Mouse (Mus musculus) cerebellum, adult 9-10 months (tissue): ENCODE measurements at regions not wholly inside any gene's neighbourhood (a gene's known extent, or its start where the extent isn't known, plus 50 kb on each side); places are given as distances from the start of the nearest gene placed in this dataset.

Experiments
- DNase-seq: peaks from one replicate; pipeline ENCODE4 v3.0.0; 2022

- no peak for DNase-seq
Observed at GRCm38 (mm10) chr1:155041592-155041991, 57.8 kb downstream of the Ier5 start.

DNA sequence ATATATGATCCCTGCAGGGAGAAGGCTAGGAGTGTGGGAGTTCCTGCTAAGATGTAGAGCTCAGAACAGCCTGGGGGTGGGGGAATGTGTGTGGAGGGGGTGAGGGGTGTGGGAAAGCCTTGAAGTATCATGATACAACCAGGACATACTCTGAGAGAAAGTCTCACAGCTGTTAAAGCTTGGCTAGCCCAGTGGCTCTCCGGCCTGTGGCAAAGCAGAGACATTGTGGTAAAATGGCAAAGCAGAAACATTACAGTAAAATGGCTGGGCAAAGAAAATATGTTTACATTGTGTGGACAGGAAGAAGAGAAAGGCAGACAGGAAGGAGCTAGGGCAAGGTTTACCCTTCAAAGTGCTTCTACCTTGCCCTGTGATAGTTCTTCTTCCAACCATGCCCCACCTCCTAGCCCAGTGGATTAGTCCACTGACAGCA lies 58.5 kb downstream of the Ier5 start:
- DNase-seq: no peak

GRCm38 (mm10) chr1:155040086-155040726 lies 59.2 kb downstream of the Ier5 start:
- no peak for DNase-seq

DNA sequence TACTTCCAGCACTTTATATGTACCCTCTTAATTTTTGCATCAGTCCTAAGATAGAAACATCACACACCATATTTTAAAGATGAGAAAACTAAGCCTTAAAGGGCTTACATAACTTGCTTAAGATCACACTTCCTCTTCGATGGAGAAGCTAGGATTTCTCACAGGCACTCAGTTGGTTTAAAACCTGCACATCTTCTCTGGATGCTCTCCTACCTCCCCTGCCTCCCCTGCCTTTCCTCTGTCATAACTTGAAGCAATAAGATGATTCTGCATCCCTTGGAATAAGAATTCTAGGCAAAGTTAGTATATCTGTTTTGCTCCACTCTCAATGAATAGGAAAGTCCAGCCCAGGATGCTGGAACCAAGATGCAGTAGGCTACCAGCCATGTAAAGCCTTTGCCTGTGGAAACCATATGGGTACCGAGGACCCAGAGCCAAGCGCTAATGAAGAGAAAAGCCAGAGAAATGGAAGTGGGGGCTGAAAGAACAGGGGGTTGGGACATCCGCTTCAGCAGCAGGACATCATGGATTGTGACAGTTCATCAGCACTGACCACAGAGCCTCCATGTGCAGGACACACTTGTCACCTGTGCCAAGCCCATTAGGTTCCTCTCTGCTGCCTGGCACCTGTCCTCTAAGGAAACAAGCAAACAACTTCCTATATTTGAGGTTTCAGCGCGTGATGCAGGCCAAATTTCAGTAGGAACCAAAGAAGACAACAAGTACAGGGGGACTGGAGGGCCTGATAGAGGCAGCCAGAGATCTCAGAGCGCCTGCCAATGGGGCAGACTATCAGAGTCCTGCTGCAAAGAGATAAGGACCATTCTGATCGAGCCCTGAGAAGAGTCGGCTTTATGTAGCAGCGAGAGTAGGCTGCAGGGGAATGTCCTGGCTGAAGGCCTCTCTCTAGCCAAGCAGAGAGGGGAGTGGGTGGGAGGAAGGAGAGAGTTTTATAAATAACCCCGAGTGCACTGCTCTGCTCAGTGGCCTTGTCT lies 60.5 kb downstream of the Ier5 start:
- DNase-seq: peak; percentile 89

- no peak for DNase-seq
Observed at GRCm38 (mm10) chr1:155037479-155037878, 62.0 kb downstream of the Ier5 start.

DNA sequence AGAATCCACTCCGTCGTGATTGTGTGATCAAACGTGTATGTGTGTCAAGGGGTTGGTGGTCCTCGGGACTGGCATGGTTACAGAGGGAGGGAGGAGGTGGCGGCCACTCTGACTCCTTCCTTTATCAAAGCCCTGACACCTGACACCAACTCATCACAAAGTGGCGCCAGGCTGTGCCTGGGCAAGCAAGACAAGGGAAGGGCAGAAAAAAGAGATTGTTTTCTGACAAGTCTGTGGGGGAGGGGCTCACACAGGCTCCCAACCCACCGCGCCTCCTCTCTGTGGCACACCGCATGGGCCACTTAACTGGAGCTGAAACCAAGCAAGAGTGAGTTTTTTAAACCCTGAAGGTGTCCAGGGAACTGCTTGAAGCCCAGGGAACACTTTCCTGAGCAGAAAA lies 68.5 kb downstream of the Ier5 start:
- no peak for DNase-seq

DNA sequence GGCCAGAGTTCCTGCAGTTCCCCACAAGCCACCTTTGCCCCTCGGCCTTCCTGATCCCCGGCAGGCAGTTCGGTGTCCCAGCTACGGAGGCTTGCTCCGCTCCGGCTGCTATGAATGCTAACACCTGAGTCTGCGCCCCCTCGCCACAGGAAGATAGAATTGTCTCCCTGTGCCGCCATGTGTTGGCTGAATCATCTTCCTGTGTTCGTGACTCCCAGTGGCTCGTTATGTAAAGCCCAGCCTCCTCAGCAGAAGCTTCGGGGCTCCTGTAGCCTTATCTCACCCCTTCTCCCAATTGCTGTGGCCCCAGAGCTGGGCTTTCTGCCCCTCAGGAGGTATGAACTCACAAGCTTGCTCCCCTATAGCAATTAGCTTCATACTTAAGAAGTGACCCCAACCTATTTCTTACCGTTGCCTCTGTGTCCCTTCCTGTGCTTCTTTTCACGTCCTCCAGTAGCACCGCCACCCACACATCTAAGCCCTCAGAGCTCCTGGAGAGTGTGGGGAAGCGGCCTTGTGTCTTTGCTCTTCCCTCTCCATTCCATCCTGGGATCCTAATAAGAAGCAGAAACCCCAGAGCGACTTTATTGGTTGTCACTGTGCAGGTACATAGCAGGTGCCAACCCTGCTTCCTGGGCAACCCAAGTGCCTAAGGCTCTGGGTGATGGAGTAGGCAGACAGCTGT lies 70.1 kb downstream of the Ier5 start:
- no peak for DNase-seq

DNA sequence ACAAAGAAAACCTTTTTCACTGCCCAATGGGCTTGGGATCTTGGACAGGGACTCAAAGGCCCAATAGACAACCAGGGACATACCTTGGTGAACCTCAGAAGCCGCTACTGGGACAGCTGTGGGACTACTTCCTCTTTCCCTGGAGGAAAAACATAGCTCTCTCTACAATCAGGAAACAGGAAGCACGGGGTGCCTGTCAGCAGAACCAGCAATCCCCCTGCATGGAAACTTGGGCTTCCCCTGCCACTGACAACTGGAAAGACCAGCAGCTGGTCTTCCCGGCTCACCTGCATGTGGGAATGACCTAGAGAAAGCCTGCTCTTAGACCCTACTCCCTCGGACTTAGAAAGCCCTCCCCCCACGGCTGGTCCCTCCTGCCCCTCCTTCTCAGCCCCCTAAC lies 70.7 kb downstream of the Ier5 start:
- no peak for DNase-seq

DNA sequence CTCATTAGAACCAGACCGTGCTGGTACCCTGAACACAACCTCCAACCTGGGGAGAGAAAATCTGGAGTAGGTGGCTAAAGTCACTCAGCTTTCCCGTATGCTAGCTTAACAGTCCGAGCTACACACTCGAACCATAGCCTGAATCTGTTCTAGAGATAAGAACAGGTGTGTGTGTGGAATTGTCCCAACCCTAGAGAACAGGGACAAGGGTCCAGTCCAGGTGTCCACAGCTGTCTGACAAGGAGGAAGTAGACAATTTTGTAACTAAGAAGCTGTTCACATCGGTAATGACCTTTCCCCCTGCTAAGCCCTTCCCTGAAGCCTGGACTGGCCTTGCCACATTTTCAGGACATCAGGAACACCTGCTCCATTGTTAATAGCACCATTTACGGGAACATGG lies 71.3 kb downstream of the Ier5 start:
- no peak for DNase-seq

DNA sequence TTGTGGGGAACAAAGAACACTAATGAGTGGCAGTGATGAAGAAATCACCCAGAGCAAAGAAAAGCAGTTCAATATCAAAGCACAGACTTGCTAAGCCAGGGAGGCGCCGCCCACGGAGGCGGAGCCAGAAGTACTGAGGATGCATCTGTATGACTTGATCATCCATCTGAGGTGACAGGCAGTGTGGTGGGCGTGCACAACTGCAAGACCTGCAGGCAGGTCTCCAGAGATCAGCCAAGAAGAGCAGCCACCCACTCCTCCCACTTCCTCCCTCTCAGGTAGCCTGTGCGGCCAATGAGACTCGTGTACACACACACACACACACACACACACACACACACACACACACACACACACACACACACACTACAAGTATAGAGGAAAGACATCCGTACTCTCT lies 71.9 kb downstream of the Ier5 start:
- no peak for DNase-seq

GRCm38 (mm10) chr1:155025862-155026478 lies 73.5 kb downstream of the Ier5 start:
- DNase-seq: peak; percentile 90

- DNase-seq: no peak
Observed at GRCm38 (mm10) chr1:155023324-155023723, 76.1 kb downstream of the Ier5 start.

DNA sequence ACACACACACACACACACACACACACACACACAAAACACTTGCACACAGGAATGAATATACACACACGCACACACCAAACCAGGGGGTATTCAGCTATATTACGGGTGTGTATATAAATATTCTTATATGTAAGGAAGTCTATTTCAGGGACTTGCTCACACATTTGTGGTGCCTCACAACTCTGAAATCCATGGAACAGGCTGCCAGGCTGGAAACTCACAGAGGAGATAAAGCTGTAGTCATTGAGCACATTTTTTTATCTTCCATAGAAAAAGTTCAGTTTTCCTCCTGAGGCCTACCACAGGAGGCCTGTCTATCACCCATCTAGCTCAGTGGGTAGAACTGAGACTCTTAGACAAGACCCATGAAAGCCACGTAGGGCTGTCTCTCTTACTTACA lies 83.8 kb downstream of the Ier5 start:
- no peak for DNase-seq

DNA sequence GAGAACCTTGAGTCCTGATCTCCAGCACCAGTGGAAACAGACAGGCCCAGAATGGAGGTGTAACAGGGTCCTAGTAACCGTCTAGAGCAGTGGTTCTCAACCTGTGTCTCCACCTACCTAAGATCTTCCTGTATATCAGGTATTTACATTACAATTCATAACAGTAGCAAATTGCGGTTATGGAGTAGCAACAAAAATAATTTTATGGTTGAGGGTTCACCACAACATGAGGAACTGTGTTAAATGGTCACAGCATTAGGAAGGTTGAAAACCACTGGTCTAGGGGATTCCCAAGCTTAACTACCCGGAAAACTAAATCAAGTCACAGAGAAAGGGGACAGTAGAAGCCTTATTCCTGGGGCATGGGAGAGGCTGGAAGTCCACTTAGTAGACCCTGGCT lies 84.5 kb downstream of the Ier5 start:
- DNase-seq: no peak

GRCm38 (mm10) chr1:155013784-155014183 lies 85.7 kb downstream of the Ier5 start:
- DNase-seq: no peak

GRCm38 (mm10) chr1:155013361-155013760 lies 86.1 kb downstream of the Ier5 start:
- no peak for DNase-seq

GRCm38 (mm10) chr1:155006539-155007486 lies 92.6 kb downstream of the Ier5 start:
- peak; percentile 94 for DNase-seq

GRCm38 (mm10) chr1:155006099-155006498 lies 93.3 kb downstream of the Ier5 start:
- DNase-seq: no peak

- DNase-seq: no peak
Observed at GRCm38 (mm10) chr1:155000301-155000700, 99.1 kb downstream of the Ier5 start.

GRCm38 (mm10) chr1:154999501-155000131 lies 99.8 kb downstream of the Ier5 start:
- DNase-seq: peak; percentile 89

- DNase-seq: no peak
Observed at GRCm38 (mm10) chr1:154995778-154996390, 103.6 kb downstream of the Ier5 start.
